Mouse (Mus musculus): ENCODE results near the gene Ttc25. TPM values are rescaled to one million over a fixed set of nuclear protein-coding genes. Genes with fewer than 3 reads are reported as not detected.
"Not testable (repeated sequence)": the region's sequence is repeated elsewhere in the genome, so short reads cannot be mapped to it uniquely, and the experiment has no call there.

Ttc25 gene
- total RNA-seq, 4 experiments from 2014 or later = 0.71 to 1.9 (median 1.6) TPM

GRCm38 (mm10) chr11:100570430-100571201 is 25.2 kb downstream of the Ttc25 start:
- peak; percentile 71 to 83 for DNase-seq (ENCODE audit: low spot score in 2 of 2)

DNA sequence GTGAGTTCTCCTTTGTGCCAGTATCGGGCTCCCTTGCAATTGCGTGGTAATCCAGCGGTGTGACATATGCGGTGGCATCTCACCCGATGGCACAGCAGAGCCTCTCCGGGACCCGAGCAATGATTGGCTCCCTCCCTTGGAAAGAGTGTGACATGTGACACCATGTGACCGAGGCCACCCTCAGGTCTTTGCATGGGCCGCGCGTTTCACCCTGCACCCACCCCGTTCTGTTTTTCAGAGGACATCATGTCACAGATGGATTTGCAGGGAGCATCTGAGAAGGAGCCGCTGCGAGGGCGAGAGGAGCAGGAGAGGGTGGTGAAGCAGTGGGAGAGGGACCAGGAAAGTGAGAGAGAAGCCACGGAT is 25.8 kb downstream of the Ttc25 start:
- DNase-seq (ENCODE audit: low spot score in 2 of 2) = peak; percentile 38 to 52

DNA sequence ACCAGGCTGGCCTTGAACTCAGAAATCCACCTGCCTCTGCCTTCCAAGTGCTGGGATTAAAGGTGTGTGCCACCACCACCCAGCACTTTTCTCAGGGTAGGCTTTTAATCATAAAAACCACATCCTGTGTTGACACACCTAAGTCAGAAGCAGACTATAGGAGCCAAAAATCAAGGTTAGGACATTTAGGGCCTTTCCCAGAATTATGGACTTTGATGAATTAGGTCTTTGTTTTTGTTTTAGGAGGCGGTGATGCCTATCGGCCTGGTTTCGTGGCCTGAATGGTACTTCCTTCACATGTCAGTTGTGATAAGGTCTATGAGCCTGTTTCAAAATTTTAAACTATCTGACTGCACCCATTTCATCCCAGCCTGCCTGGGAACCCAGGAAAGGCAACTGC is 28.8 kb downstream of the Ttc25 start:
- no peak for DNase-seq (ENCODE audit: low spot score in 2 of 2)

DNA sequence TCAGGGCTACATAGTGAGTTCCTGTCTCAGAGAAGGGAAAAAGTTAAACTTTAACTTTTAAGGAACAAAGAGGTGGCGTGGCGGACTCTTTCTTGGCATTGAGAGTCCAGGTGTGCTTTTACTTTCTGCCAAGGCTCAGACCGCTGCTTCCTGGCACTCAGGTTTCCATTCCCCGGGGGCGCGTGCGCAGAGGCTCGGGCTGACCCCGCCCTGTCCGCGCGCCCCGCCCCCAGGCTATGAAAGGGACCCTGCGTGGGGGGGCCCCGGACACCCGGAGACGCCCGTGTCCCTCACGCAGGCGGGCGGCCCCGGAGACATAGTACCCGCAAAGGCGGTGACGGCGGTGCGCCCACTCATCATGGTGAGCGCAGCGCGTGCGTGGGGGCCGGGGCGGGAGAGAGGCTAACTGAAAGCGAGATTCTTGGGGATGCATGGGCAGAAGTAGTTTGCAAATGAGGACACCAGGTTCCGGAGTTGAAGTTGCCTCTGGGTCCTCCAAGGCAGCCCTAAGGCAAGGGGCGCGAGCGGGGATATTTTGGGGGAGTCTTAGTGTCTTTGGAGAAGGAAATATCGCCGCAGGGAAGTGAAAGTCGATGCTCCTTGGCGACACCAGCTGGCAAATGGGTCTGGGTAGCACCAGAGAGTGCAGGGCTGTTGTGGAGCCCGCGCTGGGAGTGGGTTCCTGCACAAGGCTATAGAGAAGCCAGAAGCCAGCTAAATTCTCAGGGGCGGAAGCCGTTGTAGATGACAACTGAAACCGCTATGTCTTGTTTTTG is 29.5 kb downstream of the Ttc25 start, which contains the start of gene Cnp:
Cnp (plus strand) TSS at position 197 of the 776 bp plus-strand sequence.
- DNase-seq (ENCODE audit: low spot score in 2 of 2) = peak; percentile 46 to 67

- DNase-seq (ENCODE audit: low spot score in 2 of 2) = peak in 1 of 2 experiments; percentile 85
These were observed 30.1 kb downstream of the Ttc25 start for GRCm38 (mm10) chr11:100575484-100575855.

DNA sequence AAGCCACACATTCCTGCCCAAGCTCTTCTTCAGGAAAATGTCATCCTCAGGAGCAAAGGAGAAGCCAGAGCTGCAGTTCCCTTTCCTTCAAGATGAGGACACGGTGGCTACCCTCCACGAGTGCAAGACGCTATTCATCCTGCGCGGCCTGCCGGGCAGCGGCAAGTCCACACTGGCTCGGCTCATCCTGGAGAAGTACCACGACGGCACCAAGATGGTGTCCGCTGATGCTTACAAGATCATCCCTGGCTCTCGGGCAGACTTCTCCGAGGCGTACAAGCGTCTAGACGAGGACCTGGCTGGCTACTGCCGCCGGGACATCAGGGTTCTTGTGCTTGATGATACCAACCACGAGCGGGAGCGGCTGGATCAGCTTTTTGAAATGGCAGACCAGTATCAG is 30.8 kb downstream of the Ttc25 start:
- no peak for DNase-seq (ENCODE audit: low spot score in 2 of 2)

DNA sequence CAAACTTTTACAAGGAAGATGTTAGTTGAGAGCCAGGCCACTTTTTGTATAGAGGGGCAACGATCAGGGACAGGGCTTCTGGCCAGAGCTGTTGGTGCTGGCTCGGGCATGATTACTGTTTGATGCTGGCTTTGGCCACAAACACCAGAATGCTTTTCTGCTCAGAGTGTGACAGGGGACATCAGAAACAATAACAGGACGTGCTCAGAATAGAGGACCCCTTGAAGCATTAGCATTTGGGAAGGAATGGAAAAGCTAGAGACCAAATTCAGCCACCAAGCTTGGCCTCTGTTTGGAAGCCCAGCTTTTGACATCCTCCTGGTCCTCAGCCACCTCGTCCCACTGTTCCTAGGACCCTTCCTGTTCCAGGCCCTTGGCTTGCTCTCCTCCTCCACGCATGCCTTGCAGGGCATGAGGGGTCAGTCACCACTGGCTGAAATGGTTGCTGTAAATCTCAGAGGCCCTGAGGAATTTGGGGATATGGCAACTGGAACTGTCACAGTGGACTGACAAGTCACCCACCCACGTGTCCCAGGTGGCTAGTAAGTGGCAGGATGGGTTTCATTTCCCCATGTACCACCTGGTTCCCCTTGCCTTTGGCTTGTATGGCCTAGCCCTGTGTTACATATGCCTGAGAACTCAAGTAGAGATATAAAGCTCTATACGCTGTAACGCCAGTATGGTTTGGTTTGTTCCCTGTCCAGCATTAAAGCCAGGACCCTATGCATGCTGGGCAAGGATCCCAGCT is 32.6 kb downstream of the Ttc25 start:
- no peak for DNase-seq (ENCODE audit: low spot score in 2 of 2)

- no peak for DNase-seq (ENCODE audit: low spot score in 2 of 2)
These were observed 33.9 kb downstream of the Ttc25 start for GRCm38 (mm10) chr11:100579116-100579799.

DNA sequence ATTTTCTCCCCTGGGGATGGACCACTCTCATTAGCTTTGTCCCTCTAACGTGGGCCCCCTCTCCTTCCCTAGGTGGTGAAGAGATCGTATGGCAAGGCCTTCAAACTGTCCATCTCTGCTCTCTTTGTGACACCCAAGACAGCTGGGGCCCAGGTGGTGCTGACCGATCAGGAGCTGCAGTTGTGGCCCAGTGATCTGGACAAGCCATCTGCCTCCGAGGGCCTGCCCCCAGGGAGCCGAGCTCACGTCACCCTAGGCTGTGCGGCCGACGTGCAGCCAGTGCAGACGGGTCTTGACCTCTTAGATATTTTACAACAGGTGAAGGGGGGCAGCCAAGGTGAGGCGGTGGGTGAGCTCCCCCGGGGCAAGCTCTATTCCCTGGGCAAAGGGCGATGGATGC is 34.9 kb downstream of the Ttc25 start:
- DNase-seq (ENCODE audit: low spot score in 2 of 2) = no peak

DNA sequence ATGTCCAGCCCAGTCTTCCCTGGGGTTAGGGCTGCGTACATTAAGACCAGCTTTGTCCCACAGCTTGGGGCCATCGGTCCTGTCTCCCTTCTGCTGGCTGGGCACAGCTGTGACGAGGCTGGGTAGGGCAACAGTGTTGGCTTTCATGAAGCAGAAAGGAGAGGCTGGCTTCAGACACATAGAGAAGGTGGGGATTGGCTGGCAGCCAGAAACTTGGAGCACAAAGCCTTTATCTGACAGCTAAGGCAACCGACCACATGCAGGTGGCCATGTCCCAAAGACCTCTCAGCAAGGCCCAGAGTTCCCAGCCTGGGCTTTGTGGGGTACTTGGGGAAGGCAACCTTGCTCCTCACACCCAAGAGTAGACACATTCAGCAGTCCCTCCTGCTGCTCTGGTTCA is 36.3 kb downstream of the Ttc25 start:
- DNase-seq (ENCODE audit: low spot score in 2 of 2) = peak; percentile 65 to 79

DNA sequence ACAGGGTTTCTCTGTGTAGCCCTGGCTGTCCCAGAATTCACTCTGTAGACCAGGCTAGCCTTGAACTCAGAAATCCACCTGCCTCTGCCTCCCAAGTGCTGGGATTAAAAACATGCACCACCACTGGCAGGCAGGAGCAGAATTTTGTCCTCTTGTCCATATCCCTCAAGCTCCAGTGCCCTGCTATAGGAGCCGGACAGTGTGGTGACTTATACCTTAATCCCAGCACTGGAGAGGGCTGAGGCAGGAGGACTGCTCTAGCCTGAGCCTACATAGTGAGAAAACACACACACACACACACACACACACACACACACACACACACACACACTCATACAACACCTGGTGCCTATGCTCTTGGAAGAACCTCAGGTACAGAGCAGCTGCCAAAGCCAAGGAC is 37.0 kb downstream of the Ttc25 start:
- not testable (repeated sequence) for DNase-seq (ENCODE audit: low spot score in 2 of 2)

DNA sequence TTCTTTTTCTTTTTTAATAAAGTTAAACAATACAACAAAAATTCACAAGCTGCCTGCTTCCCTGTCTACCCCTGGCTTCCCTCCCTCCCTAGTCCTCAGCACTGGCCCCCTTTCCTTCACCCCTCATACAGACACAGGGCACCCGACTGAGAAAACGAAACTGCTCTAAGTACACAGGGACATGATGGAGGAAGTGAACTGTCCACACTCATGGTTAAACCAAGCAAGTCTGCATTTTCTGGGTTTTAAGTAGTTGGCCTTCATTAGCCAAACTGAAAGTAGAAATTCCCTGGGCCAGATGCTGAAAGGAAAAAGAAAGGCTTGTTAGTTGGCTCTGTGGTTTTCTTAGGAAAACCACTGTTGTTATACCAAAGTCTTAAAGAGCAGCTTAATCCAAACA is 37.4 kb downstream of the Ttc25 start:
- DNase-seq (ENCODE audit: low spot score in 2 of 2) = no peak

- DNase-seq (ENCODE audit: low spot score in 2 of 2) = no peak
These were observed 39.2 kb downstream of the Ttc25 start for GRCm38 (mm10) chr11:100584561-100584961.

GRCm38 (mm10) chr11:100585148-100585547 is 39.7 kb downstream of the Ttc25 start:
- DNase-seq (ENCODE audit: low spot score in 2 of 2) = no peak

- DNase-seq (ENCODE audit: low spot score in 2 of 2) = no peak
These were observed 43.1 kb downstream of the Ttc25 start for GRCm38 (mm10) chr11:100588462-100588861.

DNA sequence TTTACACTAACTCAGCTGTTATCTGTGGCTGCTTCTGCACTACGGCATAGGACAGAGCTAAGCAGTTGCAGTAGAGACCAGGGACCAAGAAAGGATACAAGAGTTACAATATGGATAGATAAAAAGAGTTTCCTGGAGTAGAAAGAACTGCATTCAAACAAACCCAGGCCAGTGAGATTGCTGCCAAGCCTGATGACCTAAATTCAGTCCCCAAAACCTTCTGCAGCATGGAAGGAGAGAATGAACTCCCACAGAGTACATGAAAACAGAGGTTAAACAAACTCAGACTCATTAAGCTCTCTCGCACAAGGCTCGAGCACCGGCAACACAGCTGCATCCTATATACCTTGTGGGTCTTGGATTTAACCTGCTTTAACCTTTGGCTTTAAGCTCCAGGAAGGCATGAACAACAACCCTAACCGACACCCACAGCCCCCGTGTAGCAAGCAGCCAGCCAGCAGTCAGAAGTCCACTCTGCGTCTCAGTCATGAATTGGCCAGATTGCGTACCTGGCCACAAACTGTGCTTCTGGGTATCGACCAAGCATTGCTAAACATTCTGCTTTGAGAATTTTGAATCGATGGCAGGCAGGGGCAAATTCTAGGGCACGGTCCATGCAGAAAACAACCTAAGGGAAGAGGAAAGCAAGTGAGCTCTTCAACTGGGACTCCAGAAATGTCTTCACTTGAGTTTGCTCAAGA is 47.1 kb downstream of the Ttc25 start:
- no peak for DNase-seq (ENCODE audit: low spot score in 2 of 2)

GRCm38 (mm10) chr11:100594608-100595007 is 49.2 kb downstream of the Ttc25 start:
- no peak for DNase-seq (ENCODE audit: low spot score in 2 of 2)

DNA sequence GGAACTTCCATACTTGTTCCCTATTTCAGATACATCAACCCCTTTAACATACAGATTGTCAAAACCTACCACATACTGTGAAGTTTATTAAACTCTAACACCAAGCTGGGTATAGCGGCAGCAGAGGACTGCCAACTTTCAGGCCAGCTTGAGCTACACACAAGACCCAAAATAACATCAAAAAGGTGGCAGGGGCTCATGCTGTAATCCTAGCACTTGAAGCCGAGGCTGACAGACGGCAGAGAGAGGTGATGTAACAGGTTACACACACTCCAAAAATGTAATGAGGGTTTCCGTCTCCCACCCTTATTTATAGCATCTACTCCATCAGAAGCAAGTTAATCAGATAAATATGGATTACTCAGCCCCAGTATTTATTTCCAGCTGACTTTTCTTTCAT is 50.1 kb downstream of the Ttc25 start:
- no peak for DNase-seq (ENCODE audit: low spot score in 2 of 2)

DNA sequence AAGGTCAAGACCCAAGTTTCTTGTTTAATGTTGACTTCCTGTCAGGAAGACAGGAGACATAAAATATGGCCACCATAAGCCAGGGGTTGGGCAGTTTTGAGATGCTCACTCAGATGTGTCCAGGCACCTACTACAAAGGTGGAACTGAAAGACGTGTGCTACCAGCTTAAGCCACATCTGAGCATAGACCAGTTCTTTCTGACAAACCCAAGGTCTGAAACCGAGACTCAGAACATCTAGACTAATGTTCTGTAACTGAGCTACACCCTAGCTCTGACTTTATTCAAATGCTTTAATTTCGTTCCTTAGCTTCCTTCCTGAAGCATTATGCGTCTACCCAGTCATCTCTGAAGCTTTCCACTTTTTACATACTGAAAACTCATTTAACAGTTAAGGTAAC is 52.7 kb downstream of the Ttc25 start:
- no peak for DNase-seq (ENCODE audit: low spot score in 2 of 2)

GRCm38 (mm10) chr11:100601372-100601771 is 56.0 kb downstream of the Ttc25 start:
- no peak for DNase-seq (ENCODE audit: low spot score in 2 of 2)

DNA sequence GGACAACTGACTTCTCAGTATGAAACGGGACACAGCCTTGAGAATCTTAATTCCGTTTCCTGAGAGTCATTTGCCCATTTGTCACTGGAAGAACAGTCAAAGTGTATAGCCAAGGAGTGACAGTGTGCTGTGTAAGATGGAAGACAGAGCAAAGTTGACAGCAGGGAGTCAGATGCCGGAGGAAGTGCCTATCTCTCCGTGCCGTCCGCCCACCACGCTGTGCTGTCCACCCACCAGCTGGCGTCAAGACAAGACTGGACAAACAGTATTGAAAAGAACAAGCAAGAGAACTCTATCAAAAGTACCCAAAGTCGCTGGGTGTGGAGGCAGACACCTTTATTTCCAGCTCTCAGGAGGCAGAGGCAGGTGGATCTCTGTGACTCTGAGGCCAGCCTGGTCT is 57.7 kb downstream of the Ttc25 start:
- no peak for DNase-seq (ENCODE audit: low spot score in 2 of 2)
